Comparison of ENCODE assay signal across 8 mouse cellular contexts in the genomic region with DNA sequence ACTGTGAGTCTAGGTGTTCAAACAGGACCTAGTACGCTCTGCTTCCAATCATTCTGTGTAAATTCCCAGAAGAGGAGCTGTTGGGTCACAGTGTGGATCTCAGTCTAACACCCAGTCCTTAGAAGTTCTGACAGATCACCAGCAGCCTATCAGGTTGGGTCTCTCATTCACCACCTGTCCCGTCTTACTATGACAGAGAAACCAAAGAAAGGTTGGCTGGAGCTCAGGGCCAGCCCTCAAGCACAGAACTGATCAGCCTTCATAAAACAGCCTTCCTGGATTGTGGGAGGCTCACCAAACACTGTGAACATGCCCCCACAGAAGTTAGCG.
DNase-seq lines count a peak whose midpoint lies in the region; ATAC-seq lines count a peak whose summit lies in the region.

No protein-coding gene starts in this region.

- WGBS in heart, embryonic 11.5 days (ENCODE audit: insufficient replicate concordance) = 77% methylated on average over 3 of the region's 3 CpGs
- WGBS in forebrain, embryonic 14.5 days = 49% methylated on average over 3 of the region's 3 CpGs
- 53% methylated on average over 3 of the region's 3 CpGs for WGBS in liver, embryonic 15.5 days (ENCODE audit: insufficient replicate concordance)

- no peak for DNase-seq in heart, adult 8-10 months (ENCODE audit: low spot score)
- DNase-seq in CD4-positive helper T cell, adult 2 months (ENCODE audit: low read depth, low spot score) = peak; percentile 39
- no peak for DNase-seq in forebrain, embryonic 14.5 days (ENCODE audit: low spot score)
- no peak for DNase-seq in frontal cortex, adult 2 months (ENCODE audit: extremely low spot score in 1 of 2, low spot score in 1 of 2)
- no peak for DNase-seq in cerebellum, adult 11-12 months
- DNase-seq in left cerebral cortex, adult 18-20 months (ENCODE audit: low spot score in 2 of 2) = no peak

- peak overlapping the region; percentile 96 for H3K27ac ChIP-seq in heart, embryonic 11.5 days (ENCODE audit: low read depth, low read length)
- peak overlapping the region; percentile 95 for H3K27ac ChIP-seq in forebrain, embryonic 14.5 days (ENCODE audit: low read depth, low read length)
- peak overlapping the region; percentile 87 for H3K27ac ChIP-seq in liver, embryonic 15.5 days (replicated peaks)

- no peak for ATAC-seq in heart, embryonic 11.5 days (replicated peaks; ENCODE audit: insufficient number of reproducible peaks, low FRiP score, low TSS enrichment)
- ATAC-seq in forebrain, embryonic 14.5 days = no peak
- ATAC-seq in liver, embryonic 15.5 days (ENCODE audit: insufficient read depth) = no peak

- H3K4me1 ChIP-seq in heart, embryonic 11.5 days (ENCODE audit: control insufficient read depth, insufficient read depth, low read length) = peaks cover 80% of the 10 kb centered on the region
- peaks cover 62% of the 10 kb centered on the region for H3K4me1 ChIP-seq in forebrain, embryonic 14.5 days (ENCODE audit: control insufficient read depth, insufficient read depth, low read length)
- peaks cover 67% of the 10 kb centered on the region for H3K4me1 ChIP-seq in liver, embryonic 15.5 days (replicated peaks)

- H3K9me3 ChIP-seq in heart, embryonic 11.5 days (replicated peaks; ENCODE audit: control insufficient read depth, low read length) = no peaks in the 10 kb centered on the region
- no peaks in the 10 kb centered on the region for H3K9me3 ChIP-seq in forebrain, embryonic 14.5 days (replicated peaks; ENCODE audit: control insufficient read depth, low read length)
- no peaks in the 10 kb centered on the region for H3K9me3 ChIP-seq in liver, embryonic 15.5 days (replicated peaks)

- H3K9ac ChIP-seq in heart, embryonic 11.5 days (ENCODE audit: low read depth, low read length) = peak overlapping the region; percentile 82
- peak overlapping the region; percentile 72 for H3K9ac ChIP-seq in forebrain, embryonic 14.5 days (ENCODE audit: low read length)
- H3K9ac ChIP-seq in liver, embryonic 15.5 days = peak overlapping the region; percentile 66

- H3K27me3 ChIP-seq in heart, embryonic 11.5 days (ENCODE audit: control insufficient read depth, insufficient read depth, low read length) = no peaks in the 10 kb centered on the region
- H3K27me3 ChIP-seq in forebrain, embryonic 14.5 days (replicated peaks; ENCODE audit: control insufficient read depth, insufficient read depth, low read length) = no peaks in the 10 kb centered on the region
- no peaks in the 10 kb centered on the region for H3K27me3 ChIP-seq in liver, embryonic 15.5 days

- peak overlapping the region; percentile 54 for H3K4me3 ChIP-seq in heart, embryonic 11.5 days (ENCODE audit: low read depth, low read length)
- peak overlapping the region; percentile 30 for H3K4me3 ChIP-seq in forebrain, embryonic 14.5 days (ENCODE audit: low read depth, low read length)
- peak overlapping the region; percentile 63 for H3K4me3 ChIP-seq in liver, embryonic 15.5 days (replicated peaks)

- peak overlapping the region; percentile 94 for H3K4me2 ChIP-seq in heart, embryonic 11.5 days
- peak overlapping the region; percentile 63 for H3K4me2 ChIP-seq in forebrain, embryonic 14.5 days (ENCODE audit: low read length)
- peak overlapping the region; percentile 91 for H3K4me2 ChIP-seq in liver, embryonic 15.5 days

- H3K36me3 ChIP-seq in heart, embryonic 11.5 days (ENCODE audit: control insufficient read depth, insufficient read depth, low read length) = no peaks in the 10 kb centered on the region
- no peaks in the 10 kb centered on the region for H3K36me3 ChIP-seq in forebrain, embryonic 14.5 days (ENCODE audit: control insufficient read depth, insufficient read depth, low read length)
- H3K36me3 ChIP-seq in liver, embryonic 15.5 days (replicated peaks) = peaks cover 10% of the 10 kb centered on the region; the same call in 1 of the 2 replicates
